Mouse (Mus musculus) ES-E14 (cell line): ENCODE data around the gene Gm36864.

Experiments
- MAFK ChIP-seq: IDR thresholded peaks from 2 replicates; pipeline ENCODE4 v1.6.1; 2014; ENCODE audit warnings: mild to moderate bottlenecking, low read depth, low read length, inconsistent platforms; ENCODE audit not compliant: insufficient read depth
- ZC3H11A ChIP-seq: IDR thresholded peaks from 2 replicates; pipeline ENCODE4 v1.6.1; 2012; ENCODE audit warnings: low read depth, mild to moderate bottlenecking, inconsistent platforms, low read length, borderline replicate concordance

GRCm38 (mm10) chr7:44276461-44277249, 40.7 kb downstream of the Gm36864 start:
- TF ChIP-seq MAFK: no peak
- no peak for TF ChIP-seq ZC3H11A
